Mouse (Mus musculus) ES-Bruce4 (cell line): ENCODE results near the gene Axdnd1. TPM values are rescaled to one million over a fixed set of nuclear protein-coding genes. Genes with fewer than 3 reads are reported as not detected.

Experiments
- H3K27ac ChIP-seq: 2 replicates; pipeline ENCODE4 v1.5.1; 2012; ENCODE audit warnings: low read length, inconsistent platforms; ENCODE audit not compliant: insufficient read depth
- H3K27me3 ChIP-seq: 2 replicates; pipeline ENCODE4 v1.6.1; 2012; ENCODE audit warnings: mild to moderate bottlenecking, low read length, inconsistent platforms; ENCODE audit not compliant: control insufficient read depth, poor library complexity, insufficient read depth, severe bottlenecking
- H3K36me3 ChIP-seq: 2 replicates; pipeline ENCODE4 v1.6.1; 2012; ENCODE audit warnings: inconsistent platforms, mild to moderate bottlenecking, low read length, moderate library complexity; ENCODE audit not compliant: control insufficient read depth, poor library complexity, insufficient read depth, severe bottlenecking
- H3K4me1 ChIP-seq: one replicate; pipeline ENCODE4 v1.8.1; 2011; ENCODE audit warnings: low read length; ENCODE audit not compliant: control insufficient read depth, insufficient read depth
- H3K4me3 ChIP-seq: 2 replicates; pipeline ENCODE4 v1.5.1; 2011; ENCODE audit warnings: low read depth, mild to moderate bottlenecking, low read length
- H3K9ac ChIP-seq: 2 replicates; pipeline ENCODE4 v1.6.1; 2012; ENCODE audit warnings: low read depth, mild to moderate bottlenecking, inconsistent platforms; ENCODE audit not compliant: poor library complexity, severe bottlenecking
- H3K9me3 ChIP-seq: replicated peaks from 2 replicates; pipeline ENCODE4 v1.6.1; 2012; ENCODE audit warnings: mild to moderate bottlenecking, low read length, inconsistent platforms; ENCODE audit not compliant: control insufficient read depth, poor library complexity, insufficient read depth, severe bottlenecking
- CTCF ChIP-seq: IDR thresholded peaks from one replicate; pipeline ENCODE4 v1.8.1; 2011; ENCODE audit warnings: low read depth, low read length
- EP300 ChIP-seq: IDR thresholded peaks from 2 replicates; pipeline ENCODE4 v1.6.1; 2011; ENCODE audit warnings: low read depth, low read length; ENCODE audit not compliant: insufficient read depth
- POLR2A ChIP-seq: IDR thresholded peaks from one replicate; pipeline ENCODE4 v1.8.1; 2011; ENCODE audit warnings: low read length; ENCODE audit not compliant: insufficient read depth
- polyA plus RNA-seq: library from polyadenylated mRNA; stranded (reverse); fragments of >200 nt; gene quantifications from 2 replicates; pipeline ENCODE4 v1.2.4, GENCODE M21; 2011; ENCODE audit warnings: low read depth; ENCODE audit not compliant: missing spikeins, insufficient read depth, insufficient read length

The Axdnd1 gene
- polyA plus RNA-seq, 1 experiment, result 2.9 TPM

GRCm38 (mm10) chr1:156449089-156449488 lies 28.1 kb upstream of the Axdnd1 start:
- peaks cover 4% of the 10 kb centered on the region; the same call in 1 of the 2 replicates for H3K36me3 ChIP-seq
- no peak overlapping the region for H3K27ac ChIP-seq
- no peaks in the 10 kb centered on the region for H3K27me3 ChIP-seq
- H3K9ac ChIP-seq, result no peak overlapping the region
- H3K9me3 ChIP-seq, result no peaks in the 10 kb centered on the region
- peaks cover 2% of the 10 kb centered on the region for H3K4me1 ChIP-seq
- no peak overlapping the region for H3K4me3 ChIP-seq
- no peak for TF ChIP-seq EP300
- no peak for TF ChIP-seq CTCF
- TF ChIP-seq POLR2A, result no peak

DNA sequence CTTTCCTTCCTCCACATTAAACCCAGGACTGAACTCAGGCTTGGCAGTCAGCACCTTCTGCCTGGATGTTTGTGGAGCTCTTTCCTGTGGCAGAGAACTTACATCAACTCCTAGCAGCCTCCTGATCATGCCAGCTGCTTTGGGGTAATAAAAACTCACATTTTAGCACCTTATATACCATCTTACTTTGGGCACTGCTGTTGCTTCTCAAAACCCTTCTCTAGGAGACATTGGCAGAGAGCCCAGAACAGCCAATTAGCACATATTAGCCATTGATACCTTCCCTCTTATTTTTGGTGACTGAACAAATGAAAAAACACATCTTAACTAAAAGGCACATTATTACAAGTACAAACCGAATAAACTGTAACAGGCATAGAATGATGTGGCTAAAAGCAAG lies 24.1 kb upstream of the Axdnd1 start:
- Histone ChIP-seq H3K36me3 (peaks cover 14% of the 10 kb centered on the region), H3K4me1 (no peaks in the 10 kb centered on the region), H3K4me3 (no peak overlapping the region), H3K27me3 (no peaks in the 10 kb centered on the region), H3K9me3 (no peaks in the 10 kb centered on the region), H3K27ac (no peak overlapping the region), H3K9ac (no peak overlapping the region)
- TF ChIP-seq EP300, result no peak
- TF ChIP-seq CTCF, result no peak
- no peak for TF ChIP-seq POLR2A

DNA sequence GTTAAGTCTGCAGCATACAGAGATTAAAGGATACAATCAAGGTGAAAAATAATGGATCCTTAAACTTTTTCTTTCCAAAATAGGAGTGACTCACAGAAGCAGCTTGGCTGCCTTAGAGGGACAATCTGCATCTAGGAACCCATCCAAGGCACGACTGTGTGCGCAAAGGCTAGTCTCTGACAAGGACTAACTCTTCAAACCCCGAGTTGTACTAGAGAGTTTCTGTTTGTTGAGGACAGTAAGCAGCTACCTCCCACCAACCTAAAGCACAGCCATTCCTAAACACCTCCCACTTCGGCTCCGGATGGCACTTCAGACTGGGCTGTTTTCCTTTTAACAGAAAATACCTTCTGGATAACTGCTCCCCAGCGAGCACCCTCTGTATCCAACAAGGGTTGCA lies 21.8 kb upstream of the Axdnd1 start:
- Histone ChIP-seq H3K27ac (no peak overlapping the region), H3K27me3 (no peaks in the 10 kb centered on the region), H3K4me3 (no peak overlapping the region), H3K9ac (no peak overlapping the region), H3K9me3 (no peaks in the 10 kb centered on the region), H3K4me1 (no peaks in the 10 kb centered on the region), H3K36me3 (peaks cover 18% of the 10 kb centered on the region)
- TF ChIP-seq EP300, result no peak
- no peak for TF ChIP-seq CTCF
- no peak for TF ChIP-seq POLR2A

DNA sequence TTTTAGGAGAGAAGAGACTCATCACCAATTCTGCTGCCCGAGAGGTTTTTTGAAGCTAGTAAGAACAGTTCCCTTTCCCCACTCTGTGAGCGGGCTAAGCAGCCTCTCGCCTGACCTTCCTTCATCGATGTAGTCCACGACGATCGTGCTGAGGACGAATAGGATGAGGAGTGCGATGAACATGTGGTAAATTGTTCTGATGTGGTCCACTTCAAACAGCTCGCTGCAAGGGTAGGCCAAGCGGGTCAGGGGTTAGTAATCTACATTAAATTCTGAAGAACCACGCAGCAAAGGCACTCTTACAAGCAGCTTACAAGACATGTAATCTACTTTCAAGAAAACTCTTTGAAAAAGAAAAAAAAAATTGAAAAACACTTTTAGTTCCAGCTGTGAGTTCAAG lies 21.3 kb upstream of the Axdnd1 start:
- H3K9me3 ChIP-seq, result no peaks in the 10 kb centered on the region
- TF ChIP-seq POLR2A (no peak), CTCF (no peak), EP300 (no peak)
- H3K4me3 ChIP-seq, result no peak overlapping the region
- H3K4me1 ChIP-seq, result no peaks in the 10 kb centered on the region
- peaks cover 18% of the 10 kb centered on the region for H3K36me3 ChIP-seq
- H3K27me3 ChIP-seq, result no peaks in the 10 kb centered on the region
- H3K27ac ChIP-seq, result no peak overlapping the region
- no peak overlapping the region for H3K9ac ChIP-seq

GRCm38 (mm10) chr1:156437726-156438125 lies 16.8 kb upstream of the Axdnd1 start:
- H3K4me3 ChIP-seq, result no peak overlapping the region
- no peaks in the 10 kb centered on the region for H3K9me3 ChIP-seq
- no peaks in the 10 kb centered on the region for H3K27me3 ChIP-seq
- no peak overlapping the region for H3K27ac ChIP-seq
- H3K36me3 ChIP-seq, result peaks cover 18% of the 10 kb centered on the region
- H3K4me1 ChIP-seq, result no peaks in the 10 kb centered on the region
- no peak overlapping the region for H3K9ac ChIP-seq
- TF ChIP-seq CTCF (no peak), POLR2A (no peak), EP300 (no peak)

GRCm38 (mm10) chr1:156437016-156437708 lies 16.2 kb upstream of the Axdnd1 start:
- Histone ChIP-seq H3K36me3 (peaks cover 18% of the 10 kb centered on the region), H3K9me3 (no peaks in the 10 kb centered on the region), H3K9ac (no peak overlapping the region), H3K27me3 (no peaks in the 10 kb centered on the region), H3K4me1 (no peaks in the 10 kb centered on the region), H3K4me3 (no peak overlapping the region), H3K27ac (no peak overlapping the region)
- TF ChIP-seq EP300, result no peak
- TF ChIP-seq POLR2A, result no peak
- TF ChIP-seq CTCF, result no peak
